Mouse (Mus musculus) 416B (cell line): Measurements from ENCODE around the gene Mllt10.

Experiments
- DNase-seq: peaks from one replicate; pipeline ENCODE4 v3.0.0; 2011; ENCODE audit warnings: low read depth

The Mllt10 gene

GRCm38 (mm10) chr2:18051831-18052170 lies 3.2 kb upstream of the Mllt10 start:
- no peak for DNase-seq

GRCm38 (mm10) chr2:18052581-18052980 lies 2.5 kb upstream of the Mllt10 start:
- no peak for DNase-seq

GRCm38 (mm10) chr2:18053243-18053950 lies 1.6 kb upstream of the Mllt10 start:
- no peak for DNase-seq

GRCm38 (mm10) chr2:18053951-18054530 lies 996 bp upstream of the Mllt10 start:
- no peak for DNase-seq

- peak; percentile 92 for DNase-seq
These were observed 1.1 kb downstream of the Mllt10 start for GRCm38 (mm10) chr2:18055929-18056785.

GRCm38 (mm10) chr2:18056786-18057255 lies 1.8 kb downstream of the Mllt10 start:
- peak; percentile 97 for DNase-seq

- DNase-seq = peak; percentile 71
These were observed 2.5 kb downstream of the Mllt10 start for GRCm38 (mm10) chr2:18057336-18058145.

- DNase-seq = no peak
These were observed 3.2 kb downstream of the Mllt10 start for GRCm38 (mm10) chr2:18058146-18058708.

GRCm38 (mm10) chr2:18059063-18059462 lies 4.0 kb downstream of the Mllt10 start:
- no peak for DNase-seq

GRCm38 (mm10) chr2:18059891-18060290 lies 4.9 kb downstream of the Mllt10 start:
- peak; percentile 28 for DNase-seq

- peak; percentile 54 for DNase-seq
These were observed 5.4 kb downstream of the Mllt10 start for GRCm38 (mm10) chr2:18060396-18060795.

GRCm38 (mm10) chr2:18063763-18064251 lies 8.8 kb downstream of the Mllt10 start:
- DNase-seq = peak; percentile 86

GRCm38 (mm10) chr2:18064356-18064858 lies 9.4 kb downstream of the Mllt10 start:
- DNase-seq = peak; percentile 87

GRCm38 (mm10) chr2:18064941-18065707 lies 10.1 kb downstream of the Mllt10 start:
- DNase-seq = peak; percentile 65

- no peak for DNase-seq
These were observed 10.6 kb downstream of the Mllt10 start for GRCm38 (mm10) chr2:18065708-18066030.

- DNase-seq = no peak
These were observed 11.4 kb downstream of the Mllt10 start for GRCm38 (mm10) chr2:18066436-18066835.

GRCm38 (mm10) chr2:18068071-18068796 lies 13.2 kb downstream of the Mllt10 start:
- DNase-seq = no peak

GRCm38 (mm10) chr2:18071947-18072346 lies 16.9 kb downstream of the Mllt10 start:
- DNase-seq = no peak

GRCm38 (mm10) chr2:18080182-18080860 lies 25.3 kb downstream of the Mllt10 start:
- DNase-seq = no peak
